Mouse (Mus musculus) monocyte, adult 5-6 weeks (primary cell): ENCODE data around the gene Thy1. TPM values are rescaled to one million over a fixed set of nuclear protein-coding genes. Genes with fewer than 3 reads are reported as not detected.

Experiments
- ATAC-seq: fragments of 153-309, 156-312 bp; replicated peaks from 2 replicates; pipeline ENCODE4 v1.8.0; 2017; ENCODE audit warnings: mild to moderate bottlenecking; ENCODE audit not compliant: low TSS enrichment, insufficient number of reproducible peaks, severe bottlenecking, poor library complexity, low FRiP score
- total RNA-seq: library from RNA; stranded (forward); fragments of 200-1000, 200-491, 200-594 nt; gene quantifications from 3 replicates; pipeline ENCODE4 v1.2.3, GENCODE M21; 2017

The Thy1 gene
- total RNA-seq, 1 experiment from 2014 or later: 34.3 TPM

GRCm38 (mm10) chr9:44093612-44094503 is 50.7 kb downstream of the Thy1 start:
- peak; percentile 47; the same call in 1 of the 2 replicates for ATAC-seq

GRCm38 (mm10) chr9:44094737-44095136 is 51.6 kb downstream of the Thy1 start:
- no peak for ATAC-seq

- no peak for ATAC-seq
Observed at GRCm38 (mm10) chr9:44095781-44096180, 52.6 kb downstream of the Thy1 start.

- no peak for ATAC-seq
Observed at GRCm38 (mm10) chr9:44096536-44096935, 53.4 kb downstream of the Thy1 start.

Other genes starting within 250 kb of the Thy1 start
- 2.1 to 8.6 TPM (median 5.6 TPM) in 3 replicates for gene Usp2, start 23.6 kb downstream of the Thy1 start, total RNA-seq
- gene Mfrp, start 58.3 kb downstream of the Thy1 start, total RNA-seq: not detected in 3 replicates
- not detected in 3 replicates for gene C1qtnf5, start 63.9 kb downstream of the Thy1 start, total RNA-seq
- gene Gm49380, start 70.1 kb downstream of the Thy1 start, total RNA-seq: not detected in 3 replicates
- 3.8 to 7.1 TPM (median 5.7 TPM) in 3 replicates for gene Rnf26, start 70.1 kb downstream of the Thy1 start, total RNA-seq
- 13.5 to 48.9 TPM (median 15.1 TPM) in 3 replicates for gene Mcam, start 91.1 kb downstream of the Thy1 start, total RNA-seq
- gene Cbl, start 190.7 kb downstream of the Thy1 start, total RNA-seq: 47.1 to 115 TPM (median 63.1 TPM) in 3 replicates
- gene Ccdc153, start 197.3 kb downstream of the Thy1 start, total RNA-seq: not detected in 3 replicates
- gene Pdzd3, start 208.1 kb downstream of the Thy1 start, total RNA-seq: 1.7 TPM in 1 of 3 replicates, not detected in the others
- 14.8 to 15.8 TPM (median 15.3 TPM) in 3 replicates for gene Nlrx1, start 225.2 kb downstream of the Thy1 start, total RNA-seq
- gene Abcg4, start 245.2 kb downstream of the Thy1 start, total RNA-seq: not detected in 3 replicates